Mouse (Mus musculus) layer of hippocampus, adult 18-20 months (tissue): ENCODE measurements at regions not wholly inside any gene's neighbourhood (a gene's known extent, or its start where the extent isn't known, plus 50 kb on each side); places are given as distances from the start of the nearest gene placed in this dataset.
"Not testable (repeated sequence)": the region's sequence is repeated elsewhere in the genome, so short reads cannot be mapped to it uniquely, and the experiment has no call there.

Experiments used
- DNase-seq, 2 experiments: peaks; one replicate each; pipeline ENCODE4 v3.0.0; 2022; ENCODE audit warnings: low spot score in 2 of 2

GRCm38 (mm10) chr2:168424277-168425099 lies 143.0 kb upstream of the Kcng1 start:
- DNase-seq: peak; percentile 57 to 78

GRCm38 (mm10) chr2:168423551-168423950 lies 142.0 kb upstream of the Kcng1 start:
- no peak for DNase-seq

GRCm38 (mm10) chr2:168415140-168415539 lies 133.6 kb upstream of the Kcng1 start:
- DNase-seq: no peak

DNA sequence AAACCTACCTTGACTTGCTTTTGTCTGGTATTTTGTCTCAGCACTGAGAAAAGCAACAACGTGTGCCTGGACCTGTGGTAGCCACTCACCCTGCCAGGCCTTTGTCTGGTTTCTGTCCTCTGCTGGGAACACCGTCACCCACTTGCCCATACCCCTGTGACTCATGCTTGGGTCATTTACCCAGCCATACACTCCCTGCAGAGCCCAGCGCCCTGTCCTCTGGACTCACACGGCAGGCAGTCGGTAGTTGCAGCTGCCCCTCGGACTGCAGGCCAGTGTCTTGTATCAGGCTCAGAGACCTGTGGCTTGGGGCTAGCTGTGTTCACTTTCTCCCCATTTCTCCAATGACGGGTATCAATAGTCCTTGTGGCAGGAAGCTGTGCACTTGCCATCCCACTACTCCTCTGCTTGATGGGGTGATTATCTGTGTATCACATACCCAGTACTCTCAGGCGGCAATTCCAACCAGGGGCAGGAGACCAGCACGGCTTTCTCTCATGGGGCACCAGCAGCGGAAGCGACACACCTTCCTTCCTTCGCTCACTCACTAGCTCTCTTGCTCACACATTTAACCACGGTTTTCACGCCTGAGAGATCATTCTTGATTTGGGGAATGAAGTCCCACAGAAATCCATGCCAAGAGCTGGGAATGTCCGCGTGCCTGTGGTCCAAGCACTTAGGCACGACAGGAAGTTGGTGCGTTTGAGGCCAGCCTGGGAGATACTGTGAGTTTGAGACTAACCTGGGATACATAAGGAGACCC lies 132.8 kb upstream of the Kcng1 start:
- no peak for DNase-seq

GRCm38 (mm10) chr2:168412853-168413252 lies 131.3 kb upstream of the Kcng1 start:
- DNase-seq: no peak

- peak; percentile 39 to 46 for DNase-seq
Measured at GRCm38 (mm10) chr2:168402782-168403513, 121.4 kb upstream of the Kcng1 start.

DNA sequence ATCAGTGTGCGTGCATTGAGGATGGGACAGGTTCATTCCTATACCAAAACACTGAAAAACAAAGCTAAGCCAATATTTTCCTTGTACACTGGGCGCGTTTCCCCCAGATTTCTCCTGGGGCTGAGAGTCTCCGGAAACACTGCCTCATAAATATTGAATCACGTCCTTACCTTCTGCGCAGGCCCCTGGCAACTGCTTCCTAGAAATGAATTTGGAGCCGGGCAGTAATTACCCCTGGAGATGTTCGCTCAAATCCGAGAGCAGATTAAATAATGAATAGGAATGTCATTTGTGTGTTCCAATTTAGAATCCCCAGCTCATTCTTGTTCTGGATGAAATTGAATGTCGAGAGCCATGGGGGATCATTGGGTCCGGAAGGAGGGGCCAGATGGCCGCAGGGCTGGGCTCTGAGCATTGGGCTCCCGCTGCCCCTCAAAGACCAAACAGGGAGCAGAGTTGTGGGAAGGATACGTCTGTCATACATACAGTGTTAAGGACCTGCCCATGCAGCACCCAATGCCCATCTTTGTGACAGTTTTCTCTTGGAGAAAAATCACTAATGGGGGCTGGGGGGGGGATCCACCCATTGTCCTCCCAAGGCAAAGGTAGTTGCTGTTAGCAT lies 117.7 kb upstream of the Kcng1 start:
- DNase-seq: no peak

GRCm38 (mm10) chr2:168396316-168396715 lies 114.8 kb upstream of the Kcng1 start:
- no peak for DNase-seq

- no peak for DNase-seq
Measured at GRCm38 (mm10) chr2:168393341-168393740, 111.8 kb upstream of the Kcng1 start.

GRCm38 (mm10) chr2:168392171-168392570 lies 110.6 kb upstream of the Kcng1 start:
- not testable (repeated sequence) for DNase-seq

DNA sequence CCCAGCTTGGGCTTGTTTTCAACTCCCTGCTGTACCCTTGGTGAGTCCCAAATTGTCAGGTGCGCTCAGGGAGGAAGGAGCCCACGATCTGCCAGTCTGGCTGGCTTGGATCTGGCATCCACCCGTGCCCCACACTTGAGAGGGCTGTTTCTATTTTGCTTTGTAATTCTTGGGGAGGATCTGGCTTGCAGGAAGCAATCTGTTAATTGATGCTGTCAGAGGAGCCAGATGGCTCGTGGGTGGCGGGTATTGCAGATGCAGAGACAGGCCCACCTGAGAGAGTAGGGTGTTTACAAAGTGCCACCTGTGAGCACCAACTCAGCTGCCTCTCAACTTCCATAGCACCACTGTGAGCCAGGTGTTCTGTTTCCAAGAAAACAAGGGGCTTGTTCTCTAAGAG lies 99.1 kb upstream of the Kcng1 start:
- peak; percentile 67 to 85 for DNase-seq

DNA sequence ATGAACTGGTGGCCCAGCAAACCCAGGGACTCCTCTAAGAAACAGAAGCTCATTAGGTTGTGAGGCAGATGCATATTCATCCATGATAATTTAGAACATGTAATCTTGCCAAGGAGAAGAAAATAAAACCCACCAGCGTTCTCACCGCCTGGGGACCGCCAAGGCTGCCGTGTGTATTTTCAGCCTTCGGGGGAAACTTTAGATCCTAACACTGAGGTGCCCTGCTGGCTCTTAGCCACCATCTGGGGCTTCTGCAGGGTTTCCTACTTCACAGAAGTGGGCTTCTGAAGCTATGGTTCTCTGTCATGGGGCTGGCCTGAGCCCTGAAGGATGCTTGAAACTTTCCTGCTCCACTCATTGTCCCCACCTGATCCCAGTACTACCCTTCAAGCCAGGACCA lies 90.8 kb upstream of the Kcng1 start:
- no peak for DNase-seq

DNA sequence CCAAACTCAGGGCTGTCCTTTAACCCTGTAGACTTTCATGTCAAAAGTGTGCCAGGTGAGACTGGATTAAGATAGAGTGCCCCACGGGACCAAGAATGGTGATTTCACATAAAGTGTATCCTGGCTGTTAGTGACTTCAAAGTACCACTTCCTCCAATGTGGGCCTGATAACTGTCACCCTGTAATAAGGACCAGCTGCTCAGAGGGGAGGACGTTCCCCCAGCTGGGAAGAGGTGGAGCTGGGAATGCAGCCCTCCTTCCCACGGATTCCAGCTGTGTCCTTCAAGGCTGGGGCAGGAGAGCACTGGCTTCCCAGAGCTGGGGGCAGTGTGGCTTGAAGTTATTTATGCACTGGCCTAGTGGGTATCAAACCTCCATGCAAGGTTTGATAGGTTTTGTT lies 89.7 kb upstream of the Kcng1 start:
- DNase-seq: no peak

DNA sequence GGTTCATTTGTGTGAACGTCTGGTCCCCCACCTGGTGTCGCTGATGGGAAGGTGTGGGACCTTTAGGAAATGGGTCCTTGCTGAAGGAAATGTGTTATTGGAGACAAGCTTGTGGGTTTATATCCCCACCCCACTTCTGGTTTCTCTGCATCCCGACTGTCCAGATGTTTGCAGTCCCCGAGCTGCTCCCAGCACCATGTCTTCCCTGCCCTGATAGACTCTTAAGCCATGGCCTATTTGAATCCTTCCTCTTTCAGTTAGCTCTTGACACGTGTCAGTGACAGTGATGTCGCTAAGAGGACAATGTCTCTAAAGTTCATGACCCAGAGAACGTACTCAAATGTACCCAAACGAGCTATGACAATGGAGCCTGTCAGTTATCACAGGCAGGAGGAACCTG lies 77.7 kb upstream of the Kcng1 start:
- no peak for DNase-seq

- no peak for DNase-seq
Measured at GRCm38 (mm10) chr2:168358551-168358950, 77.0 kb upstream of the Kcng1 start.

DNA sequence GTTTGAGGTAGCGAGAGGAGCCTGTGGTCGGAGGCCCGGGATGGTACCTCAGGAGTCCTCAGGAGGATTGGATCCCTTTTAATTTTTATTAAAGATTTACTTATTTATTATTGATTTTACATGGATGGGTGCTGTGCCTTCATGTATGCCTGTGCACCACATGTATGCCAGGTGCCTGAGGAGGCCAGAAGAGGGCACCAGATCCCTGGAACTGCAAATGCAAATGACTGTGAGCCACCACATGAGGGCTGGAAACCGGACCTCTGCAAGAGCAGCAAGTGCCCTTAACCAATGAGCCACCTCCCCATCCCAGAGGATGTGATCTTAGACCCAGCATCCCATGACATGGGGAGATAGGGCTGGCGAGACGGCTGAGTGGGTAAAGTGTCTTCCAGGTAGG lies 76.3 kb upstream of the Kcng1 start:
- DNase-seq: no peak

GRCm38 (mm10) chr2:168354397-168354796 lies 72.9 kb upstream of the Kcng1 start:
- DNase-seq: no peak

- peak; percentile 87 to 94 for DNase-seq
Measured at GRCm38 (mm10) chr2:168352626-168353025, 71.1 kb upstream of the Kcng1 start.

DNA sequence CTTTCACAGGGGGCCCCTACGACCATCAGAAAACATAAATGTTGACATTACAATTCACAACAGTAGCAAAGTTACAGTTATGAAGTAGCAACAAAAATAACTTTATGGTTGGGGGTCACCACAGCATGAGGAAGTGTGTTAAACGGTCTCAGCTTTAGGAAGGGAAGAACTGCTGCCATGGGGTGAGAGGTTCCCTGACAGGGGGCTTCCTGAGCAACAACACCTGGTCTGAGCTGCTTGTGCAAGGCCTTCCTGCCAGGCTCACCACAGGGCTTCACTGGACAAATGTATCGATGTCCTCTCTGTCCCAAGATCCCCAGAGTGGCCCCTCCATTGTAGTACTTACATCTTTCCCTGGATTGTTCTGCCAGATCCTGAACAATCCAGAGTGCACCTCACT lies 70.7 kb upstream of the Kcng1 start:
- DNase-seq: no peak

GRCm38 (mm10) chr2:168345384-168345783 lies 63.8 kb upstream of the Kcng1 start:
- DNase-seq: no peak

GRCm38 (mm10) chr2:168343705-168344104 lies 62.2 kb upstream of the Kcng1 start:
- DNase-seq: peak; percentile 41 to 76
